Mouse (Mus musculus) lung, postnatal 25 days (tissue): ENCODE data around the gene Cavin1.

Experiments used
- DNase-seq: peaks from one replicate; pipeline ENCODE4 v3.0.0; 2022; ENCODE audit warnings: low spot score

Cavin1 gene

DNA sequence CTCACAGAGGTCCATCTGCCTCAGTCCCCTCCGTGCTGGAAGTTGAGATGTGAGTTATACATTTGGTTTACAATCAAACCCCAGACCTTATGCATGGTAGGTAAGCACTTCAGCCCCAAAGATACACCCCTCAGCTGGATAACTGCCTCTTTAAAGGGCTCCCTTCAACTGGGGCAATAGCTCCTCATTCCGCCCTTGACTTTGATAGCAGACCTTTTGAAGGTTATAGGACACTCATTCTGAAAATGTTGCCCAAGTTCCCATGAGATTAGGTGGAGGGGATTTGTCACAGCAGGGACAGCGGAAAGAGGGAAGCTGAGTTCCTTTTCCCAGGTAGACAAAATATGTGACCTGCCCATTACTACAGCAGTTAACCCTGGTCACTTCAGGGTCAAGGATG lies 10.5 kb upstream of the Cavin1 start:
- DNase-seq: no peak

DNA sequence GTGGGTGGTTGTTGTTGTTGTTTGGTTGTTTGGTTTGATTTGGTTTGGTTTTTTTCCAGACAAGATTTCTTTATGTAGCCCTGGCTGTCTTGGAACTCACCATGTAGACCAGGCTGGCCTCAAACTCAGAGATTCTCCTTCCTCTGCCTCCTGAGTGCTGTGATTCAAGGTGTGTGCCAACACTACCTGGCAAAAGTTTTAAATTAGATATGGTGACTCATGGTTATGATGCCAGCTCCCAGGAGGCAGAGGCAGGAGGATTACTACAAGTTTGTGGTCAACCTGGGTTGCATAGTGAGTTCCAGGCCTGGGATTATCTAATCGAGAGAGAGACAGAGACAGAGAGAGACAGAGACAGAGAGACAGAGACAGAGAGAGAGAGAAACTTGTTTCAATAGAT lies 9.8 kb upstream of the Cavin1 start:
- DNase-seq: no peak

DNA sequence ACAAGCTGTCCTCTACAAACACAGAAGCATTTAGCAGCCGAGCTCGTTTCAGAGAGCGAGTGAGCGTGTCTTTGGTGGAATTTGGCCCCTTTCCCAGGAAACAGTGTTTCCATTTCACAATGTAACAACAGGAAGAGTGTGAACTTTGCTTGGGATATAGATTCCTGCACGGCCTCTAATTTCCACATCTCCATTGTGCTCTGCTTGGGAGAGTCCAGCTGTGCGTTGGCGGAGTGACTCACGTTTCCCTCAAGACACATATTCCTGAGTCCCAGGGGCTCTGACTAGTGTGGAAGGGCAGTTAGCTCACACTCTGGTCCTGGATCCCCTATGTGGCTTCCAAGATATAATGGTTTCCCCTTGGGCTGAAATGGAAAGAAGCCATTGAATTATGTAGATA lies 9.2 kb upstream of the Cavin1 start:
- peak; percentile 71 for DNase-seq

DNA sequence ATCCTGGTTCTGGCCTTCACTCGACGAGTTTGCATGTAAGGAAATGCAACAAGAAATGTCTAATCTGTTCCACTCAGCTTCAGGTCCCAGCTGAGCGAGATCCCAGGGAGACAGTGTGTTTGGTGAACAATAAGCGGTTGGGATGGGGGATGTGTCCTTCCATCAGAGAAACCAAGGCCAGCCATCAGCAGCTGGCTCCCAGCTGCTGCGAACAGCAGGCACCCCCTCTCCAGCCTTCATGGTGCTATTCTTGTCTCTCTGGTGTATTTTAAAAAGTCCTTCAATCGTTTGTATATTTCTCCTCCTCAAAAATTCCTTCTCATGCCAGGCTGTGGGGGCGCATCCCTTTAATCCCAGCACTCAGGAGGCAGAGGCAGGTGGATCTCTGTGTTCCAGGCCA lies 4.6 kb upstream of the Cavin1 start:
- no peak for DNase-seq

DNA sequence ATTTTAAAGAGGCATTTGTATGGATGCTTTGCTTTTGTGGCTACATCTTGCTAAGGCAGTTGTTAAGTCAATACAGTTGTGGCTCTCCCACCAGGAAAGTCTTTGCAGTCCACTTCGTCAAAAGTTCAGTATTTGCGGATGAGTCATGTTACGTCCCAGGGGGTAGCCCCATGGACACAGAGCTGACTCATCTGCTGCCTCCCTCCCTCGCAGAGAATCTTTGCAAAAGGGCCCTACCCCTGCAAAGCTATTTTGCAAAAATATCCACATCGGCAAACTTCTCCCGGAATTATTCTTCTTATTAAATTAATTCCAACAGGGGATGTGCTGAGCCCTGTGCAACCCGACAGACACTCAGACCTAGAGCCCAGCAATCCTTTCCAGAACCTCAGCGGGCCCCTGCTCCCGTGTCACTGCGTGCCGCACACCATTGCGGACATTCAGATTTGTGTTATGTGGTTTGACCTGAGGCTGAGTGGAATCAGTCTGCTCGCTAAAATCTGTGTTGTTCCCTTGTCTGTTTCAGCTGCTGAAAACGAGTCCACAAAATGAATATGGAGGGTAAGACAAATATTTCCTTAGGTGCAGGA lies 3.8 kb upstream of the Cavin1 start:
- DNase-seq: no peak

DNA sequence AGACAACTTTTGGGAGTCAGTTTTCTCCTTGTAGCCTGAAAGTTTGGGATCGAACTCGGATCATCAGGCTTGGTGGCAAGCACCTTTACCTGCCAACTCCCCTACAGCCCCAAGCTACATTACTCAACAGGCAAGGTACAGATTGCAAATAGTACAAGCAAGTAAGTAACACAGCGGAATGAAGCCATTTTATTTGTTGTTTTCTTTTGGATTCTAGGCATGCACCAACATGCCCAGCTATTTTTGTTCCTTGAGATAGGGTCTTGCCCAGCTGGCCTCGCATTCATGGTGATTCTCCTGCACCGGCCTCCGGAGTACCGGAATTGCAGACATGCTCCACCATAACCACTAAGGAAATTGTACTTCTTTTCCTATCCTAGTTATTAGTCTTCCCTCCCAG lies 2.6 kb upstream of the Cavin1 start:
- no peak for DNase-seq

DNA sequence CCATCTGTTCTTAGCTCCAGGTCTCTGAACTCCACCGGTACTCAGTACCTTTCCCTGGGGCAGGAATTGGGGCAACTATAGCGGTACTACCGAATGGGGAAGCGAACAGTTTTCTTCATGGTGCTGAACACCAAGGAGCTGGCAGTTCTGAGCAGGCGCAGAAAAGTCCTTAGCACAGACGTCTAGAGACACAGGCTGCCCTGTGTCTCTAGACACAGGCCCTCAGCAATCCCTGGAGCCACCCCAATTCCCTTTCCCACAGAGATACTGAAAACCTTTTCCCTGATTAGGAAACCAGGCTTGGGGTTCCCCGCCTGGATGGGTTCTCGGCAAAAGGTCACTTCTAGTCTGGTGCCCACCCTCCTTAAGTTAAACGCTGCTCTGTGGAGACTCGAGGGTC lies 768 bp upstream of the Cavin1 start:
- DNase-seq: no peak

DNA sequence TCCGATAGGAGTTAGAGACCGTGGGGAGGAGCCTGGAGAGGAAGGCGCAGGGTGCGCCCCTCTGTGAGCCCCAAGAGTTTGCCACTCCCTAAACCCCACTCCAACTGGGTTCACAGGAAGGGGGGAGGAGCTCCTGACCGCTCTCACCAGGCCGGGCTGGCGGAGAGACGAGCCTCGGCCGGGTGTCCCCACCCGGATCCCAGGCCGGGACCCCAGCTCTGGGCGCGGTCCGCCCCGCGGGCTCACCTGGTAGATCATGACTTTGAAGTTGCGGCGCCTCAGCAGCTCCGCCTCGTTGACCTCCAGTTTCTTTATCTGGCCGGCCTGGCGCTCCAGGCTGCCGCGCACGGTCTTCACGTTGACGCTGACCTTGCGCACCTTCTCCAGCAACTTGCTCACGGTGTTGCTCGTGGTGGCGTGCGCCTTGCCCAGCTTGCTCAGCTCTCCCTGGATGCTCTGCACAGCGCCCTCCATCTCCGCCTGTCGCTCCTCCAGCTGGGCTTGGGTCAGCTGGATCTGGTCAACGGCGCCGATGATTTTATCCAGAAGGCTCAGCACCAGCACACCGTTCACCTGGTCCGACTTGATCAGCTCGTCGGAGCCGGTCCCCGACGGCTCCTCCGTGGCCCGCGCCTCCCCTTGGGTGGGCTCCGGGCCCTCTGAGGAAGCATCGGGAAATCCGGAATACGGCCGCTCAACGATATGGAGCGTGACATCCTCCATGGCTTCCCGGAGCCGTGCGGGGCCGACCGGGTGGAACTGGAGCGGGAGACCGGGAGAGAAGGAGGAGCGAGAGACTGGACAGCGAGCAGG lies 737 bp downstream of the Cavin1 start:
- peak; percentile 85 for DNase-seq

DNA sequence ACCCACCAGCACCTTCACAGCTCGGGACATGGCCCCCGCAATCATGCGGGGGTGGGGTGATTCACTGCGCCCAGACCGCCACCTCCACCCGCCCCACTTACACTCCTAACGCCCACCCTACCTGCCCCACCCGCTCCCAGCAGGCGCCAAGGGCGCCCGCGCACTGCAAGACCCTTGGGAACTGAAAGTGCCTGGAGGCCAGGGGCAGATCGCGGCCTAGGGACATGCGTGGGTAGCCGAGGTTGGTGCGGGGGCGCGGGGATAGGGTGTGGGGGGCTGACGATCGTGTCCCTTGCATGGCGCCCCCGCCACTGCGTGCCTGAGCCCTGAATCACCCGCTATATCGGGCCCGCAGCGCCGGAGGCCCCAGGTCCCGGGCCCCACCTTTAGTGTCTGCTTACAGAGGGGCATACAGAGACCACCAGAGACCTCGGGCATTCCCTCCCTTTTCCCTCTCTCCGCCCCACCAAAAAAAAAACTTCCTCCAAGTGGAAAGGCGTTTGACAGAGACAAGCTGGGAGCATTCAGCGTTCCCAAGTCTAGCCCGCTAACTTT lies 1.4 kb downstream of the Cavin1 start:
- no peak for DNase-seq

DNA sequence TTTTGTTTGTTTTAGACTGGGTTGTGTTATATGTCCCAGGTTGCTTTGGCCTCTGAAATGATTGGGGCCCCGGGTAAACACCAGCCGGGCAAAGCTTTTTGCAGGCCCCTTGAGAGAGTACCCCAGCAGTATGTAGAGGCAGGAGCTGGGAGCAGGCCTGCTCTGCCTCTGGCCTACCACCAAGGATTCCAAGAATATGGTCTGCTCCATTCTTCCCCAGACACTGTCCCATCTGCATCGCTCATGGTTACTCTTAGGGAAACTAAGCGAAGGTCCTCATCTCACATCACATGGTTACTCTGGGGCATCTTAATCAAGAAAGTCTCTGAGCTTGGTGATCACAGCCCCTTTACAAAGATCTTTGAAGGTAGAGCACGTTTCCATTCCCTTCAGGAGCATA lies 2.2 kb downstream of the Cavin1 start:
- DNase-seq: no peak

DNA sequence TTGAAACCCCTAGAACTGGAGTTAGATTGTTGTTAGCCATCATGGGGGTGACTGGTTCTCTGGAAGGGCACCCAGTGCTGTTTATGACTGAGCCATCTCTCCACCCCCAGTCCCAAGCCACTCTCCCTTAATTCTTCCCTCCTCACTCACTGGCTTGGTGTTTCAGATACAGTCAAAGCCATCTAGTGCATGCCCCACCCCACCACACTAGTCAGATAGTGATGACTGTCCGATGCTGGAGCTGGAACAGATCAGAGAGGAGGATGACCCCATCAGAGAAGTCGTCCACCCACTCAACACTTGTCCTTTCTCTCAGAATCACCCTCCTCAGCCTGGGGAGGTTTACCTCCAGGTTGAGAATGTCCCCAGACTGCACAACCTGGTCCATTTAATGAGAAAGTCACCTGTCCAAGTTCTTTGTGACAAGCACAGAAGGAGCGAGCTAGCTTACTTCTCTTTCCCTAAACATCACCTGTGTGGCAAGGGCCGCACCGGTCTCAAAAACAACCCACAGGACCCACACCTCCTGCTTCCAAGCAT lies 2.7 kb downstream of the Cavin1 start:
- DNase-seq: no peak

DNA sequence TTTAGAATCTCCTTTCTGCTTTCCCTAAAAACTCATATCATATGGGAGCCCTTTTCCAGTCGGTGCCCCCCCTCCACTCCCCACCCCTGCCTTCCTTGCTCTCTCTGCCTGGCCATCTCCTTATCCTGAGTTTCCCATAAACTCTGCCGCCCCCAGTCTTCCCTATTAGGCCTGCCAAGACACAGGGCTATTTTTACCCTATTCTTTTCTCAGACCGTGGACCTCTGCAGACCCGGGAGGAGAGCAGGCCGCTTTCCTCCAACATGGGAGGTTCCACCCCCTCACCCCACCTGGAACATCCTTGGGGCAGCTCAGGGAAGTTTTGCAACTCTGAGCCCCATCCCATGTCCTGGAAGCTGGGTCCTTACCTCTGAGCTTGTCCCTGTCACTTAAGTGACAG lies 3.3 kb downstream of the Cavin1 start:
- no peak for DNase-seq

DNA sequence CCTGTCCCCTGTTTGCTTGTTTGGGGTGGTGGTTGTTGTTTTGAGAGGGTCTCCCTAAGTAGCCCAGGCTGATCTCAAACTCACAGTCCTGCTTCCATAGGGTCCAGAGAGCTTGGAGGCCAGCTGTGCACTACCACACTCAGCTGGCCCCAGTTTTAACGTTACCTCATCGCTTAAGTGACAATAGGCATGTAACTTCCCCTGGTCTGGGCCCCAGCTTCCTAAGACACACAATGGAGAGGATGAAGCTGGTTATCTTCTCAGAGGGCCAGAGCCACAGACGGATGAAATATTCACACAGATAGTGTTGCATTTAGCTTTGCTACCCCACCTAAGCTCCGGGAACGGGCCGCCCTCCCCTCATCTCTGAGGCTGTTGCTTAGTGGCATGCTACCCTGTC lies 4.9 kb downstream of the Cavin1 start:
- DNase-seq: no peak

DNA sequence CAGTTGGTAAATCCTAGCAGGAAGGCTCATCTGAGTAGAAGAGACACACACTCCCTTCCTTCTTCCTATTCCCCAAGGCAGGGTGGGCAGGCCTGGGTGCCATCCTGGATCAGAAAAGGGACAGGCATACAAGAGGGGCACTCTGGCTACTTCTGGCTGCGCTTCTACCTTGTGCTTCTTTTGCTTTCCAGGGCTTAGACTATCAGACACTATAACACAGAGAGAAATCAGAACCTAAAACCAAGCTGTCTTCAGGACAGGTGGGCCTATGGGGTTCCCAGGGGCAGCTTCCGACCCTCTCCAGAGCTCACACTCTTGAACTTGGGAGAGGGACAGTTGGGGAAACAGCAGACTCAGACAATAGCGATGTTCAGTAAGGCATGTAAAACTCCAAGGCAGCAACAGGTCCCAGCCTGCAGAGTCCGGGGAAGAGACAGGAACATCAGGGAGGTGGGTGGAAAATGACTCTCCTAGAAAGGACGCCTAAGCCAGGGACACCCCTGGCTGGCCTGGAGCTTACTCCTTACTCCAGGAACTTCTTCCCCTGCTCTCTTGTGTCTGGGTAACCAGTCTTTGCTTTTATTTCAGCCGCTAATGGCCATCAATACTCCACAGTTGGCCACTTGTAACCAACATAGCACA lies 5.7 kb downstream of the Cavin1 start:
- DNase-seq: no peak

DNA sequence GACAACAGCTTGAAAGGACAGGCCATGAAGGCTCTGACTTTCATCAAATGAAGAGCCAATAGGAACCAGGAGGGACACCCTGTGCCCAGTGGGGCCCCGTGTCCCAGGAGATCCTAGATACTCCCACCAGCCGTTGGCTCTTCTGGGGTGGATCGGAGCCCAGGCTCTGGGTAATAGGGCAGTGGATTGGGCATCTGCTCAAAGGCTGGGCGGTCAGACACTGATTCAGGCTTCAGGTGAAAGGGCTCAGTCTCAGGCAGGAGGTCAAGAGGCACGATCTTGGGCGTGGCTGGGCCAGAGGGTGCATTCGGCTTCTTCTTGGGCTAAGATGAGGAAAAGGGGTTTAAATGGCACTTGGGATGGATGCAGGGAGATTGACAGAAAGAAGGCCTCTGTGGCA lies 6.5 kb downstream of the Cavin1 start:
- DNase-seq: no peak

DNA sequence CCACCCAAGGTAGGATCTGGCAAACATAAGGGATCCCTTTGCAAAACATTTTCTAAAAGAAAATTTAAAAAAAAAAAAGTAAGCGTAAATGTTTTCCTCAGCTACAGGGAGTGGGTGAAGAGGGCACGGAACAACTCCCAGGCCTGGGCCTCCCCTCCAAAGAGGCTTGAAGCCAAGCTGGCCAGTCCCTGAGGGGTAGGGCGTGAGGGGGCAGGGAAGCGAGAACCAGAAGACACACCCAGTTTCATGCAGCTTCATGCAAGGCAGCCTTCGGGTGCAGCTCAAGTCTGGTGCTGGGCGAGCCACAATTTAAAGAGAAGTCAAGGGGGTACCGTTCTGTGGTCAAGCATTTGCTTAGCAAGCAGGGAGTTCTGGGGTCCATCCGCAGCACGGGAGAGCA lies 7.0 kb downstream of the Cavin1 start:
- DNase-seq: peak; percentile 75

DNA sequence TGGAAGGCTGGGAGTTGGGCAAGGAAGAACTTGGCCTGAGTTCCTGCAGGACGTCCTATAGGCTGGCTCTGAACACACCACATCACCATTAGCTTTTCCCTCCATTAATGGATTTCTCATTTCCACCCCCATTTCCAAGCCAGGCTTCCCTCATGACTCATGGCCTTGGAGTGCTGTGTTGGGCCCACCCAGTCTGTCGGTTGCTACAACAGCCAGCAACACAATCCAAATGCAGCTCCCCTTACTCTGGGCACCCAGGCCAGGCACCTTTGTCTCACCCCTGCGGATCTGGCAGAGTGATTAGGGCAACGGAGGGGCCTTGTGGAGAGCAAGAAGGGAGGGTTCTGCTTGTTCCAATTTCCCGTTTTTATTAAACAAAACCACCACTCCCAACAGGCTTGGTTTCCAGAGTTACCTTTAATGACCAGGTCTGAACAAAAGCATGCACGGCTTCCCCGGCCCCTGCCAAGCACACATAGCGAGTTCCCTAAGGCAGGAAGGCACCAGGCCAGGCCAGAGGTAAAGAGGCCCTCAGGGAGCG lies 8.2 kb downstream of the Cavin1 start:
- peak; percentile 74 for DNase-seq

DNA sequence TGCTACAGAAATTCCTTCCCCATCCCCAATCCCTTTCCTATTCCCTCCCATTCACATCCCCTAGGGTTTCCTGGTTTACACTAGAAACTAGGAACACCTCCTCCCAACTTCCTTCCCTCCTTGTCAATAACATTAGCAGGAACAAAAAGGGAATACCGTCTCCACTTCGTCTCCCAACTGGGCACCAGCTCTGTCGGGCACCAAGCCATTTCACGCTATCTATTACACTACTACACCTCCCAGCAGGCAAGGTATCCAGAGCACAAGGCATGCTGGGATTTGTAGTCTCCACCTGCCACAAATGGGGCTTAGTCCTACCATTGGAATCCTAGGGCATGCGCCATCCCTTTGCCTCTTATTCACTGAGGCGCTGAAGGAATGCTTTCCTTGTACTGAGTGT lies 10.1 kb downstream of the Cavin1 start:
- peak; percentile 90 for DNase-seq

DNA sequence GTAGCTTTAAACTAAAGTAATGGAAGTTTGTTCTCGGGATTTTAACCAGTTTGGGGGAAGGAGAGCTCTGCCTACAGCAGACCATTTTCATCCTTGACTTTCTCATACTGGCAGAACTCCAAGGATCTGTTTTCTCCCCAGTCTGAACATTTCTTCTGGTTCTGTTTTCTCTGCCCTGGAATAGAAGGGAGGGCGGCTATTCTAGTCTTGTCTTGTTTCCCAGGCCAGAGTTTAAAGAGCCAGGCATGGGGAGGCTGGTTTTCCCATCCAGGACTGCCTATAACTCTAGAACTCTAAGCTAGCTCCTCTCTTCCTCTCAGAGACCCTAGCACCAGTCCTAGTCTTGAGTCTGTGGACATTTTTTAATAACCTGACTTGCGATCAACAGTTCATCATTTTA lies 10.9 kb downstream of the Cavin1 start:
- DNase-seq: peak; percentile 39

DNA sequence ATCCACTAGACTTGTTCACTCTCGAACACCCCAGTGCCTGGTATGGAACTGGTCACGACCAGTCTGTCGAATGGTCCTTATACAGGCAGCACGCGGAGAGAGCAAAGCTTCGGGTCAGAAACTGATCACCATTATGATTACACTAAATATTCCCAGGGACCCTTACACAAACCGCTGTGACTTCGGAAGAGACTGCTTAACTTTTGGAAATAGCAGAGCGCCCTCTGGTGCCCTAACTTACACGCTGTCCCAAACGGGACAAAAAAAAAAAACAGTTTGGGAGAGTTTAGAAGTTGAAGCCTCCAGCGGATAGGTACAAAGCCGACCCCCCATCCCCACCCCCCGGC lies 11.2 kb downstream of the Cavin1 start:
- DNase-seq: peak; percentile 76

DNA sequence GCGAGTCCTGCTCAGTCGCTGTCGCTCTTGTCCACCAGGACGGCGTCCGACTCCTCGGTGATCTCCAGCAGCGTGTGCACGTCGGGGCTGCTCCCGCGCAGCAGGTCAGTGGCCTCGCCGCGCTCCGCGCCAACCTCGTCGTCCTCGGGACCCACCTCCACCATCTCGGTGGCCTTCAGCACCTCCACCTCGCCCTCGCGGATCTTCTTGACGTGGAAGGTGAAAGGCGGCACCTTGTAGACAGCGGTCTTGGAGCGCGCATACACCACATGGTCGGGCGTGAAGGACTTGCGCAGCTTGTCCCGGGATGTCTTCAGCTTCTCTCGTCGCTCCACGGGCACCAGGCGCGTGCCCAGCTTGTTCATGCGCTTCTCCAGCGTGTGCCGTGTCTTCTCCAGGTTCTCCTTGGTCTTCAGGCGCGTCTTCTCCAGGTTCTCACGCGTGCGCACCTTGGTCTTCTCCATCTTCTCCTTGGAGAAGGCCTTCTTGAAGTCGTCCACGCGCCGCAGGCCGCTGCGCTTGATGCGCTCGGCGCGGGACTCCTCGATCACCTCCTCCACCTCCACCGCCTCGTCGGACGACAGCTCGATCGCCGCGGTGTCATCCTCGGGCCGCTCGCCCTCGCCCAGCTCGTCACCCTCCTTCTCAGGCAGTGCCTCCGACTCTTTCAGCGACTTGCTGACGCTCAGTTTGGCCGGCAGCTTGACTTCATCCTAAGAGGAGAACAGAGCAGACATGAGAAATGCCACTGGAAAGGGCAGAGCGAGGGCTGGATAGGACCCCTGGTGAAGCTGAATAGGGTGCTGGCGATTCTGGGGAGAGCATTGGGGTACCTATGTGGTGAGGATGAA lies 11.8 kb downstream of the Cavin1 start:
- no peak for DNase-seq
